Mouse (Mus musculus) intestine, embryonic 14.5 days (tissue): ENCODE measurements around the gene Rps6ka5. TPM values are rescaled to one million over a fixed set of nuclear protein-coding genes. Genes with fewer than 3 reads are reported as not detected.
A peak's percentile ranks its signal among the peaks of the same experiment; 100 is the strongest.

Experiments
- ATAC-seq: fragments of 200-750 bp; cut with Nextera tagmentation; replicated peaks from 2 replicates; pipeline ENCODE4 v1.8.0; 2017; ENCODE audit warnings: low read depth, moderate number of reproducible peaks, moderate TSS enrichment, moderate library complexity; ENCODE audit not compliant: low FRiP score, low TSS enrichment
- DNase-seq: peaks from one replicate; pipeline ENCODE4 v3.0.0-alpha.2; 2018; ENCODE audit warnings: low spot score
- H3K27ac ChIP-seq: fragments of 300-500 bp; sonication (generic); 2 replicates; pipeline ENCODE4 v1.5.1; 2014; ENCODE audit warnings: low read depth, mild to moderate bottlenecking, control low read depth
- H3K27me3 ChIP-seq: fragments of 300-500 bp; sonication (generic); replicated peaks from 2 replicates; pipeline ENCODE4 v1.6.1; 2014; ENCODE audit warnings: low read length, control low read depth; ENCODE audit not compliant: control insufficient read depth, insufficient read depth
- H3K36me3 ChIP-seq: fragments of 300-500 bp; sonication (generic); 2 replicates; pipeline ENCODE4 v1.6.1; 2014; ENCODE audit warnings: low read length, control low read depth; ENCODE audit not compliant: control insufficient read depth, insufficient read depth
- H3K4me1 ChIP-seq: fragments of 300-500 bp; sonication (generic); replicated peaks from 2 replicates; pipeline ENCODE4 v1.6.1; 2014; ENCODE audit warnings: low read length, control low read depth, mixed read lengths; ENCODE audit not compliant: control insufficient read depth, insufficient read depth
- H3K4me2 ChIP-seq: fragments of 300-500 bp; sonication (generic); 2 replicates; pipeline ENCODE4 v1.6.1; 2014; ENCODE audit warnings: low read length
- H3K4me3 ChIP-seq: fragments of 300-500 bp; sonication (generic); 2 replicates; pipeline ENCODE4 v1.5.1; 2014; ENCODE audit warnings: low read depth, low read length, control low read depth, mixed read lengths
- H3K9ac ChIP-seq: fragments of 300-500 bp; sonication (generic); 2 replicates; pipeline ENCODE4 v1.6.1; 2014; ENCODE audit warnings: mild to moderate bottlenecking, low read length
- H3K9me3 ChIP-seq: fragments of 300-500 bp; sonication (generic); 2 replicates; pipeline ENCODE4 v1.6.1; 2016; ENCODE audit warnings: low read length, control low read depth; ENCODE audit not compliant: control insufficient read depth
- WGBS: fragments of 180-500 bp; shearing (Covaris S2); extraction: QIAGEN DNeasy Blood & Tissue Kit; methylation state at CpG from one replicate; pipeline ENCODE4 v1.1.7; 2014; 5-methylcytosine and 5-hydroxymethylcytosine counted together
- polyA plus RNA-seq: library from polyadenylated mRNA; unstranded; fragments of >200 nt; fragmentation: Nextera tagmentation; extraction: Ambion mirVana; gene quantifications from 2 replicates; pipeline ENCODE4 v1.2.1, GENCODE M21; 2014

Gene Rps6ka5
- polyA plus RNA-seq, 1 experiment from 2014 or later, result 3.2 TPM

GRCm38 (mm10) chr12:100512641-100513040, 214.1 kb downstream of the Rps6ka5 start:
- ATAC-seq (no peak), DNase-seq (no peak)
- no peak overlapping the region for H3K4me3 ChIP-seq
- H3K4me2 ChIP-seq, result no peak overlapping the region
- H3K36me3 ChIP-seq, result no peaks in the 10 kb centered on the region; the same call in 1 of the 2 replicates
- no peaks in the 10 kb centered on the region for H3K27me3 ChIP-seq
- H3K9me3 ChIP-seq, result no peaks in the 10 kb centered on the region
- peaks cover 4% of the 10 kb centered on the region; the same call in 1 of the 2 replicates for H3K4me1 ChIP-seq
- no peak overlapping the region for H3K27ac ChIP-seq
- H3K9ac ChIP-seq, result no peak overlapping the region
- WGBS, result 89% methylated on average over 9 of the region's 9 CpGs

GRCm38 (mm10) chr12:100509615-100510282, 217.0 kb downstream of the Rps6ka5 start:
- H3K27me3 ChIP-seq, result no peaks in the 10 kb centered on the region
- no peaks in the 10 kb centered on the region for H3K9me3 ChIP-seq
- H3K4me1 ChIP-seq, result no peaks in the 10 kb centered on the region
- H3K4me3 ChIP-seq, result no peak overlapping the region
- no peak overlapping the region for H3K27ac ChIP-seq
- no peak overlapping the region for H3K9ac ChIP-seq
- H3K4me2 ChIP-seq, result no peak overlapping the region
- DNase-seq, result no peak
- no peaks in the 10 kb centered on the region; the same call in 1 of the 2 replicates for H3K36me3 ChIP-seq
- 74% methylated on average over 9 of the region's 9 CpGs for WGBS
- 0 out of 2 replicates have a peak, but pooled peaks have one; percentile 19 for ATAC-seq

DNA sequence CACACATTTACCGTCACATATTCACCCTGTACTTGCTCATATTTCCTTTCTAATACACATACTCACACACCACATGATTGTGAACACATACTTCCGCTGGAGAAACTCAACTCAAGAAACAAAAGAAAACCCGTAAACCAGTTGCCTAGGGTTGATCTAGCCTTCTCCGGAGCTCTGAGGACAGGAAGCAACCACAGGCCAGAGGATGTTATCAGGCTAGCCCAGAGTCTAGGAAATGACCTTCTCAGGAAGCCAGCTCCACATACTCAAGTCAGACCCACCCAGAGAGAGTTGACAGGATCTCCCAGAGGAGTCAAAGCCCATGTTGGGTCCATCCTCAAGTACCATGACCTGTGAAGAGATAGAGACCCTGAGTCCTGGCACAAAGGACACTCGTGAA, 218.1 kb downstream of the Rps6ka5 start:
- Histone ChIP-seq H3K27ac (no peak overlapping the region), H3K4me1 (no peaks in the 10 kb centered on the region), H3K9me3 (no peaks in the 10 kb centered on the region), H3K4me3 (no peak overlapping the region), H3K9ac (no peak overlapping the region), H3K27me3 (no peaks in the 10 kb centered on the region), H3K4me2 (no peak overlapping the region), H3K36me3 (no peaks in the 10 kb centered on the region; the same call in 1 of the 2 replicates)
- ATAC-seq (no peak), DNase-seq (no peak)
- WGBS, result 90% methylated on average over 5 of the region's 5 CpGs

DNA sequence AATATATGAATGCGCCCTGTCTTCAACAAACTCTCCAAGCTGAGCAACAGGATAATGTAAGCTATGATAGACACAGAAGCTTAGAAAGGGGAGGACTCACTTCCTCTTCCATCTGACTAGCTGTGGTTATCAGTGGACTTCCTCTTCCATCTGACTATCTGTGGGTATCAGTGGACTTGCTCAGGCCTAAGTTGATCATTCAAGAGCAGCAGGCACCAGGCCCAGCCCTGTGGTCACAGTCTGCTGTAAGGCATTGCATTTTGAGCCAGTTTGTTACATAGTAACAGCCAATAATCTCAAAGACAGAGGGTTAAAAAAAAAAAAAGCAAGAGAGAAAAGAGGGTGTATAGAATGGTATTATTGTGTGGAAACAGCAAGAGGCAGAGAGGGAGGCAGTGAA, 221.3 kb downstream of the Rps6ka5 start:
- Histone ChIP-seq H3K27ac (no peak overlapping the region), H3K36me3 (no peaks in the 10 kb centered on the region; the same call in 1 of the 2 replicates), H3K27me3 (no peaks in the 10 kb centered on the region), H3K4me3 (no peak overlapping the region), H3K9me3 (no peaks in the 10 kb centered on the region), H3K9ac (no peak overlapping the region), H3K4me1 (no peaks in the 10 kb centered on the region), H3K4me2 (no peak overlapping the region)
- 87% methylated on average over 1 of the region's 1 CpGs for WGBS
- ATAC-seq (no peak), DNase-seq (no peak)

DNA sequence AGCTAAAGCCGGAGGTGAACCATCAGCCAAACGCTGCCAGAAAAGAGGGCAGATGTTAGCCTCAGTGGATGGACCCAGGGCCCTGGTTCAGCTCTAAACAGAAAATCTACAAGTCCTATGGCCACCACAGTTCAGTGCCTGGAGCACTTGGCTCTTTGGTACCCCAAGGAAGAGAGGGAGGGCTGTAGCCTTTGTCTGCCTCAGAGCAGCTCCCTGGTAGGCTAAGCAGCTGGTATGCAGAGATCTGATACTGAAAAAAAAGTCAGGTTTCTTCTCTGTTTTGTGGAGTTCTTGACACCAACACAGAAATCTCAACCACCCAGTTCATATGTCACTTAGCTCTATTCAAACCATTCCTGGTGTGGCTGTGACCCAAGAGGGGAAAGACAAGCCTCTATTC, 222.2 kb downstream of the Rps6ka5 start:
- Histone ChIP-seq H3K9me3 (no peaks in the 10 kb centered on the region), H3K4me1 (no peaks in the 10 kb centered on the region), H3K27me3 (no peaks in the 10 kb centered on the region), H3K4me3 (no peak overlapping the region), H3K4me2 (no peak overlapping the region), H3K9ac (no peak overlapping the region), H3K36me3 (peaks cover 6% of the 10 kb centered on the region; the same call in 1 of the 2 replicates), H3K27ac (no peak overlapping the region)
- ATAC-seq, result no peak
- DNase-seq, result no peak
- WGBS, result 100% methylated on average over 2 of the region's 2 CpGs

DNA sequence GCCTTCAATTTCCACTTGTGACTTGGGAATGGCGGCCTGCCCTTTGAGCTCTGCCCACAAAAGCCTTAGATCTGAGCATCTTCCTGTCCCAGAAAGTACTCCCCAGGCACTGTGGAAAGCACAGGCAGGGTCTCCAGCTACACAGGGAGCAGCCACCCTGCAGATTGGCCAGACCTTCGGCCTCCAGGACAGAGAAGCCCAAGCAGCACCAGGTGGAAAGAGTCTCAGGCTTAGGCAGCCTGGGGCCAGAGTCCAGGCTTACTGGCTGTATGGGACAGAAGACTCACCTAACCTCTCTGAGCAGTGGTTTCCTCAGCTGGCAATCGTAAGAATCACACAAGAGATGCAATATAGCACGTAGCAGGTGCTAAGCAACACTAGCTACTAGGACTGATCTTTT, 223.1 kb downstream of the Rps6ka5 start:
- Histone ChIP-seq H3K4me1 (no peaks in the 10 kb centered on the region), H3K4me2 (no peak overlapping the region), H3K4me3 (no peak overlapping the region), H3K9me3 (no peaks in the 10 kb centered on the region), H3K9ac (no peak overlapping the region), H3K27ac (no peak overlapping the region), H3K36me3 (peaks cover 15% of the 10 kb centered on the region), H3K27me3 (no peaks in the 10 kb centered on the region)
- DNase-seq, result no peak
- 88% methylated on average over 4 of the region's 4 CpGs for WGBS
- no peak for ATAC-seq

- no peaks in the 10 kb centered on the region for H3K4me1 ChIP-seq
- 71% methylated on average over 3 of the region's 3 CpGs for WGBS
- H3K27ac ChIP-seq, result no peak overlapping the region
- ATAC-seq (no peak), DNase-seq (no peak)
- H3K9ac ChIP-seq, result no peak overlapping the region
- no peak overlapping the region for H3K4me2 ChIP-seq
- no peaks in the 10 kb centered on the region for H3K27me3 ChIP-seq
- H3K9me3 ChIP-seq, result no peaks in the 10 kb centered on the region
- peaks cover 24% of the 10 kb centered on the region for H3K36me3 ChIP-seq
- H3K4me3 ChIP-seq, result no peak overlapping the region
These were observed 224.2 kb downstream of the Rps6ka5 start for GRCm38 (mm10) chr12:100502544-100502943.

GRCm38 (mm10) chr12:100501261-100501660, 225.5 kb downstream of the Rps6ka5 start:
- Histone ChIP-seq H3K9me3 (no peaks in the 10 kb centered on the region), H3K4me3 (no peak overlapping the region), H3K9ac (no peak overlapping the region), H3K4me2 (no peak overlapping the region), H3K27ac (no peak overlapping the region), H3K27me3 (no peaks in the 10 kb centered on the region), H3K4me1 (no peaks in the 10 kb centered on the region), H3K36me3 (peaks cover 33% of the 10 kb centered on the region)
- ATAC-seq (no peak), DNase-seq (no peak)
- 83% methylated on average over 4 of the region's 4 CpGs for WGBS

- WGBS, result 91% methylated on average over 13 of the region's 13 CpGs
- Histone ChIP-seq H3K4me3 (no peak overlapping the region), H3K27me3 (no peaks in the 10 kb centered on the region), H3K4me2 (no peak overlapping the region), H3K9ac (no peak overlapping the region), H3K27ac (no peak overlapping the region), H3K36me3 (peaks cover 49% of the 10 kb centered on the region), H3K9me3 (no peaks in the 10 kb centered on the region), H3K4me1 (no peaks in the 10 kb centered on the region)
- ATAC-seq (no peak), DNase-seq (no peak)
These were observed 227.3 kb downstream of the Rps6ka5 start for GRCm38 (mm10) chr12:100499469-100499868.
